Mouse (Mus musculus): ENCODE results near the gene Adad2.

Adad2 gene

GRCm38 (mm10) chr8:119642960-119643359 is 30.4 kb downstream of the Adad2 start:
- no peak for DNase-seq (ENCODE audit: low spot score in 2 of 2)

DNA sequence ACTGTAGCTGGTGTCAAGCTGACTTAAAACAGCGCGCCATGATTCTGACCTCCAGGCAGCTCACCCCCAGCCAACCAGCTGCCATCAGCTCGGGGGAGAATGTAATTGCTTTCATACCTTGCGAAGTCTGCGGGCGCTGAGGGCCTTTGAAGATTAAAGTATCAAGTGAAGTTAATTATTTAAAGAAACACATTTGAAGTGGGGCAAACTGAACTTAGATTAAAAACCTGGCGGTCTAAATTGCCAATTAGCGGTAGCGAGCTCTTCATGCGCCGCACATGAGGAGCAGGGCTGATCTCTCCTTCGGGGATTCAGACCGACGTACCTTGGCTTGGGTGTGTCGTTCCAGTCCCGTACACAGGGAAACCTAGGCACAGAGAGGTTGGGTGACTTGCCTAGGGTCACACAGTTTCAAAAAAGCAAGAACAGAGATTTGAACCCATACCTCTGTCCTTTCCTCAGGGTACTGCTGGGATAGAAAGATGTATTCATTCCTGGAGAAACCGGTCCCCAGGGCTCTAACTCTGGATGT is 31.9 kb downstream of the Adad2 start:
- DNase-seq (ENCODE audit: low spot score in 2 of 2): no peak

- no peak for DNase-seq (ENCODE audit: low spot score in 2 of 2)
Measured at GRCm38 (mm10) chr8:119644981-119645597, 32.5 kb downstream of the Adad2 start.

- DNase-seq (ENCODE audit: low spot score in 2 of 2): no peak
Measured at GRCm38 (mm10) chr8:119646197-119646596, 33.6 kb downstream of the Adad2 start.

DNA sequence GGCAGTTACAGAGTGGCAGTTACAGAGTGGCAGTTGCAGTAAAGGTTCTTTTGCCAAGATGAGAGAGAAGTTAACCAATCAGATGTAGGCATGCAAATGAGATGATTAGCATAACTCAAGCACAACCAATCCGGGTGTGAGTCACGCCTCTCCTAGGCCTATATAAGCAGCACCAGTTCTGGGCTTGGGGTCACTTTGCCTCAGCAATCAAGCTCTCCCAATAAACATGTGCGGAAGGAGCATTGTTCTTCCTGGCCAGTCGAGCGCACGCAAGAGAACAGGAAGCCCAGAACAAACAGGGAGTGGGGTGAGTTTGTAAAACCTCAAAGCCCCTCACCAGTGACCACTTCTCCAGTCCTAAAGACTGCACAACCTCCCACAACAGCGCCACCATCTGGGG is 34.3 kb downstream of the Adad2 start:
- no peak for DNase-seq (ENCODE audit: low spot score in 2 of 2)

DNA sequence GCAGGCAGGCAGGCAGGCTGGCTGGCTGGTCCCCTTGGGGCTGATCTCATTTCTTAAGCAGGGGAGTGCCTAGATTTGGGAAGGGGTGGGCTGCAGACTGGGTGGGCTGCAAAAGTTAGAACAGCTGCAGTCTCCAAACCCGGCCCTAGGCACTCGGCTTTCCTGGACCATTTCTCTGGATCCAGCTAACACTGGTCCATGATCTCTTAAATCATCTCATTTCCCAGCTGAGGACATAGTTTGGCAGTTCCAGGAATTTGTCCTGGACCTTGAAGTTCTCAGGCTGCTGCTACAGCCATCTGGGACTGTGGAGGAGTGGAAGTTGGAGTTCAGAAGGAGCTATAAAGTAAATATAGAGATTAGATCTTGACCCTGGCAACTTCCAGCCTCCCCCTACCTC is 38.8 kb downstream of the Adad2 start:
- no peak for DNase-seq (ENCODE audit: low spot score in 2 of 2)

DNA sequence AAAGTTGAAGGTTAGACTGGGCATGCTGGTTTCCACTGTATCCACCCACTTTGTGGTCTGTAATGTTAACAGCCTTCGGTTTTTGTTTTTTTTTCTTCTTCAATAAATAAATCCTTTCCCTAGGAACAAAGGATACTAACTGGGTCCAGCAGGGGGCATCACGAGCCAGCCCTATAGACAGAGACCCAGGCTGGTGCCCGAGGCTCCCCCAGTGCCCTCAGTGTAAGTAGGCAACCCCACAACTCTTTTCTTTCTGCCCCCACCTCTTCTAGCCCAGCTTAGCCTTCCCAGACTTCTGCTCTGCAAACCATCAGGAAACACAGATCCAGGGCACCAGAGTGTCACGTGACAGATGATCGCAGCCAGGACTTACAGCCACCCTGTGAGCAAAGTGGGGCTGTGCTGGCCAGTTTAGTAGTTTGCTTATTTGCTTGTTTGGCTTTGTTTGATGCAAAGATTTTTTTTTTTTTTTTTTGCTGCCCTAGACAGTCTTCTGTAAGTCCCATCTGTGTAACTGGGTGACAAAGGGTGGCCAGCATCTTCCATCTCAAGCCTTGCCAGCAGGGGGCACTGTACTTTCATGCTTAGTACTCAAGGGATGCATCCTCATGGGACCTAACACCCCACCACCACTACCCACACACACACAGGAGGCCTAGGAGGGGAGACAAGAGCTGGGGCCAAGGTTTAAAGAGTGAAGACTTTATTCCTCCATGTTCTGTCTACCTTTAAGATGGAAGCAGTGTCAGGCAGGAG is 44.3 kb downstream of the Adad2 start:
- DNase-seq (ENCODE audit: low spot score in 2 of 2): no peak

- DNase-seq (ENCODE audit: low spot score in 2 of 2): peak in 1 of 2 experiments; percentile 22
Measured at GRCm38 (mm10) chr8:119661081-119661480, 48.5 kb downstream of the Adad2 start.

DNA sequence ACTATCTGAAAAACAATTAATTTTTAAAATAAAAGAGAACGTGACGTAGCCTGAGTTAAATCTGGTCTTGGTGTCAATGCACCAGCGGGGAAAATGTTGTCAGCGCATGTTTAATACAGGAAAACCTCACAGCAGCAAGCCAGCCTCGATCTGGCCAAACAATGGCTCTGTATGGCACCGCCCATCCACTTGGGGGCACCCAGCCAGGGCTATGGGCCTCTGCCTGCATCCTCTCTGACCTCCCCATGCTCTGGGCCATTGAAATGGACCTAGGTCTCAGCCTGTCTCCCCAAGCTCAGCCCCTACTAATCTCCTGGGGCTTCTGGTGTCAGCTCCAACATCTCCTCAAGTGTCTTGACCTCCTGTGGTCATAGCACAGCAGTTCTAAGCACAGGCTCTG is 49.3 kb downstream of the Adad2 start:
- DNase-seq (ENCODE audit: low spot score in 2 of 2): no peak

DNA sequence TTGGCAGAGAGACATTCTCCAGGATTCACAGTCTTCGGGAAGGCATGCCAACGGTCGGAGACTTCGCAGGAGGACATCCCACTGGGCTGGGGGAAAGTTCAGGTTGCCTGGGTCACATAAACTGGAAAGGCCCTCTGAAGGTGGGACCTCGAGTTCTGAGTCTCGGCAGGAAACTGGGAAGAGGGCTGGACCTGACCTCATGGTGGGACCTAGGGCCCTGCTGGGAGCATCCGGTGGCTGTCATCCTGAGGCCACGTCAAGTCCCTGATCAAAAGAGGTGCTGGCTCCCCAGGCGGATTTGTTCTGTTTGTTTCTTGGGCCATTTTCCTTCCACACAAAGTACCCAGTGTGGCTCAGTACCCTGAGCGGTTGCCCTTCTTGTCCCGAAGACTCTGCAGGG is 50.9 kb downstream of the Adad2 start:
- no peak for DNase-seq (ENCODE audit: low spot score in 2 of 2)

DNA sequence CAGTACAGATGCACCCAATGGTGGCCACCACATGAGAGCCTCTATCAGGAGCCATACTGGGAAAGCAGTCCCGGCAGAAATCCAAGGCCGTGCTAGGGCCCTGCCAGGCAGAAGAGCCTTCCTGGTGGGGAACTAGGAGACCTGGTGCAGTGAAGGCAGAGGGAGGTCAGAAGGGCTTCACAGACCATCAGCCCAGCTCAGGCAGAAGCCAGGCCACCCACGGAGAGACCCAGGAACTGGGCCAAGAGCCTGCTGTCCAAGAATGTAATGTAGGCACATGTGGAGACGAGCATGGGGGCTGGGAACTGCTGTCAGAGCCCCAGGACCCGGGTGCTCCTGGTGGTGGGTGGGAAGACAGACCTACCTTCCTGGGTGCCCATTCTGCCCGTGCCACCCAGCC is 52.7 kb downstream of the Adad2 start:
- no peak for DNase-seq (ENCODE audit: low spot score in 2 of 2)
